Mouse (Mus musculus): Measurements from ENCODE around the gene Ttc13. TPM values are rescaled to one million over a fixed set of nuclear protein-coding genes. Genes with fewer than 3 reads are reported as not detected.

The Ttc13 gene
- polyA plus RNA-seq (2012; ENCODE audit: insufficient read depth, insufficient read length, missing spikeins): 30.6 and 33.5 TPM in 2 replicates

DNA sequence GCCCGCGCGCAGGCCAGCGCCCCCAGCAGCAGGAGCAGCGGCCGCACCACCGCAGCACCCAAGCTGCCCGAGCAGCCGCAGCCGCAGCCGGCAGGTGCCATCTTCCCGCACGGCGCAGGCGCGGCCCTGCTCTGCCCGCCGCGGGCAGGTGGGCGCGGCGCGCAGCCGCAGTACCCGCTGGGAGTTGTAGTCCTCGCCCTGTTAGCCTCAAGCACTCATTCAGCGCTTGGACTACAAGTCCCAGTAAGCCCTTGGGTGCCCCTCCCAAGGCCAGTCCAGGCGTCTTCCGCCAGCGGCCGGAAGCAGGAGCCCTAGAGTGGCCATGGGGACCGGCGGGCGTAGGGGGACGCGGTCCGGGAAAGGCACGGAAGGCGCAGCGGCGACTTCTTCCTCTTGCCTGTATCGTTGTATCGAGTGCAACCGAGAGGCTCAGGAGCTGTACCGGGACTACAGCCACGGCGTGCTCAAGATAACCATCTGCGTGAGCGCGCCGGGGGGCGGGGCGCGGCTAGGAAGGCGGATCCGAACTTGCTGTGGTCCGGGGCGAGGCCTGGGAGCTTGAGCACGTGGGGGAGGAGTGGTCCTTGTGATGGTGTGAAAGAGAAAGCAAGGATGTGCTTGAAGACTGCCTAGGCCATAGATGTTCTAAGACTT is at the start of gene Ttc13, which contains the start of gene Arv1:
Gene Ttc13 (minus strand): TSS at position 122 of the 654 bp plus-strand sequence.
Gene Arv1 (plus strand): TSS at position 278 of the 654 bp plus-strand sequence.
- no peak for TF ChIP-seq CTCF (IDR thresholded peaks at IDR 0.05; ENCODE audit: low read depth, low read length)
- no peak for TF ChIP-seq POLR2A (IDR thresholded peaks at IDR 0.05; ENCODE audit: borderline replicate concordance, low read depth, low read length)
- peaks cover 15% of the 10 kb centered on the region for H3K4me1 ChIP-seq (ENCODE audit: control insufficient read depth, insufficient read depth, low read length)
- H3K4me3 ChIP-seq (ENCODE audit: insufficient read depth, low read length): peak within 1 kb of the TSS; percentile 91
- peak within 1 kb of the TSS; percentile 59 for H3K27ac ChIP-seq (ENCODE audit: insufficient read depth, low read depth, low read length)

DNA sequence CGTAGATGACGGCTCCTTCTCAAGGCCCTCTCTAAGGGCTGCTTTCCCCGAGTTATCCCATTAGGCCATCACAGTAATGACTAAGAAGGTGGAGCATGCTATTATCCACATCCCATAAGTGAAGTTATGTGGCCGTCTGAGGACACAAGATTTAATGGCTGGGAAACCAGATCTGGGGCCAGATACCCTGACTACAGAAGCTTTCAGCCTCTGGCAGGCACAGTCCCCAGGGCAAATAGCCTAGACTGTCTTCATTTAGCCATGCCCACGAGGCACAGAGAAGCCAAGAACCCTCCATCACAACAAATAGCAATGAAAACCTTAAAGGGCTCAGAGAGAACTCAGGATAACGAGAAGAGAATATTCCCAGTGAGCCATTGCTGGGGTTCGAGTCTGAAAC is 41.3 kb upstream of the Ttc13 start:
- no peak for TF ChIP-seq CTCF (IDR thresholded peaks at IDR 0.05; ENCODE audit: low read depth, low read length)
- TF ChIP-seq POLR2A (IDR thresholded peaks at IDR 0.05; ENCODE audit: borderline replicate concordance, low read depth, low read length): no peak
- Histone ChIP-seq H3K27ac (ENCODE audit: insufficient read depth, low read depth, low read length) (no peak overlapping the region), H3K4me3 (ENCODE audit: insufficient read depth, low read length) (no peak overlapping the region), H3K4me1 (ENCODE audit: control insufficient read depth, insufficient read depth, low read length) (peaks cover 7% of the 10 kb centered on the region)

DNA sequence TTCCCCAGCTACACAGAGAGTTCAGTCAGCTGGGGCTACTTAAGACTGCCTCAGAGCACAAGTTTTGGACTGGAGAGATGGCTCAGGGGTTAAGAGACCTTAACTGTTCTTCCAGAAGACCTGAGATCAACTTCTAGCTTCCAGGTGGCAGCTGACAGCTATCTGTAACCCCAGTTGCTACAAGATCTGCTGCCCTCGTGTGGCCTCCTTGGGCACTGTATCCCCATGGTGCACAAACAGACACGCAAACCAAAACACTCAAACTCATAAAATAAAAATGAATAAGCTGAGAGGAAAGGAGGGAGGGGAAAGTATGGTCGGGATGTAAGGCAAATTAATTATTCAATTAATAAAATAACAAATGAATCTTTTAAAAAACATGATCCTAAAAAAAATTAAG is 36.8 kb upstream of the Ttc13 start:
- no peak overlapping the region for H3K4me3 ChIP-seq (ENCODE audit: insufficient read depth, low read length)
- no peak overlapping the region for H3K27ac ChIP-seq (ENCODE audit: insufficient read depth, low read depth, low read length)
- no peaks in the 10 kb centered on the region for H3K4me1 ChIP-seq (ENCODE audit: control insufficient read depth, insufficient read depth, low read length)
- no peak for TF ChIP-seq POLR2A (IDR thresholded peaks at IDR 0.05; ENCODE audit: borderline replicate concordance, low read depth, low read length)
- no peak for TF ChIP-seq CTCF (IDR thresholded peaks at IDR 0.05; ENCODE audit: low read depth, low read length)

DNA sequence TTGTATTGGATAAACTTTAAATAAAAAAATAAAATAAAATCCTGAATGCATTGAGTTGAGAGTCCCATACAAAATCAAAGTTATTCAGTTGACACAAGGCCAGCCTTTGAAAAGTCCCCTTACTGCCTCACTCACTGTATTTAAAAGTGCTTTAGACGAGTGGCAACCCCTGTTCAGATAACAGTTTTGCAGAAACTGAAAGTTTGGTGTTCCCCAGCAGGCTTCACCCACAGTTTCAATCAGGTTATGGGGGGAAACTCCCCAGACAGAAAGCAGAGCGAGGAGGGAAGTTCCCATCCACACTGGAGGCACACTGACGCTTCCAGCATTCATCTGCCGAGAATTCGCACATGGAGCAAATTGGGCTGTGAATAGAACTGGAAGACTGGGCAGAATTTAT is 34.8 kb upstream of the Ttc13 start:
- H3K4me1 ChIP-seq (ENCODE audit: control insufficient read depth, insufficient read depth, low read length): no peaks in the 10 kb centered on the region; the same call in 1 of the 2 replicates
- no peak overlapping the region for H3K27ac ChIP-seq (ENCODE audit: insufficient read depth, low read depth, low read length)
- H3K4me3 ChIP-seq (ENCODE audit: insufficient read depth, low read length): no peak overlapping the region
- TF ChIP-seq POLR2A (IDR thresholded peaks at IDR 0.05; ENCODE audit: borderline replicate concordance, low read depth, low read length) (no peak), CTCF (IDR thresholded peaks at IDR 0.05; ENCODE audit: low read depth, low read length) (no peak)

DNA sequence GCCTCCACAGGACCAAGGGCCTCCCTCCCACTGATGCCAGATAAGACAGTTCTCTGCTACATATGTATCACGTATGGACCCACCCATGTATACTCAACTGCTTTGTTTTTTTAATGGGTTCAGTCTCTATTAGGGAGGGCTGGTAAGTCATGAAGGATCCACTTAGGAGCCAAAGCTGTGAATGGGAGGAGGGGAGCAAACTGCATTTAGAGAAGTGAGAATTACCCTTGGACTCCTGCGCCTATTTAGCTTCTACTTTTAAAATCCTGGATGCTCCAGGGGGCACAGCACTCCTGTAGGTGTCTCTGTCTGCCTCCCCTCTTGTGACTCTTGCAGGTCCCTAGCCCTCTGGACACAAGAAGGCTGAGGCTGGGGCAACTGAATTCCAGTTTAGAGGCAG is 34.4 kb upstream of the Ttc13 start:
- no peak overlapping the region for H3K4me3 ChIP-seq (ENCODE audit: insufficient read depth, low read length)
- no peaks in the 10 kb centered on the region; the same call in 1 of the 2 replicates for H3K4me1 ChIP-seq (ENCODE audit: control insufficient read depth, insufficient read depth, low read length)
- no peak overlapping the region for H3K27ac ChIP-seq (ENCODE audit: insufficient read depth, low read depth, low read length)
- TF ChIP-seq CTCF (IDR thresholded peaks at IDR 0.05; ENCODE audit: low read depth, low read length): no peak
- TF ChIP-seq POLR2A (IDR thresholded peaks at IDR 0.05; ENCODE audit: borderline replicate concordance, low read depth, low read length): no peak

DNA sequence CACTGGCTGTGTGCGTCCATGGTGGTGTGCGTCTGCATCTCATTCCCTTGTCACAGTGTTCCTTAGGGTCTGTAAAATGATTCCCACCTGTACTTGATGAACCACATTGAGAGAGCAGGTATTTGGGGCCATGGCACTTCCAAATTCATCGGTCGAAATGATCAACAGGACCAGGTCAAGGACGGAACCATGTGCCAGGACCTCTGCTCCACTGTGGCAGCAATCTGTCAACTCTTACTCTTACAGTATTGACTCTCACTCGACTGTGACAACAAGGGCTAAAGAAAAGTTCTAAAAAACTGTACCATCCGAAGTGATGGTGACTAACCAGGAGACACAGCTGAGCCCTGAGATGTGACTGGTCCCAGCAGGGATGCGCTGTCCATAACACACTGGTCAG is 33.7 kb upstream of the Ttc13 start:
- TF ChIP-seq CTCF (IDR thresholded peaks at IDR 0.05; ENCODE audit: low read depth, low read length) (no peak), POLR2A (IDR thresholded peaks at IDR 0.05; ENCODE audit: borderline replicate concordance, low read depth, low read length) (no peak)
- no peaks in the 10 kb centered on the region; the same call in 1 of the 2 replicates for H3K4me1 ChIP-seq (ENCODE audit: control insufficient read depth, insufficient read depth, low read length)
- H3K27ac ChIP-seq (ENCODE audit: insufficient read depth, low read depth, low read length): no peak overlapping the region
- H3K4me3 ChIP-seq (ENCODE audit: insufficient read depth, low read length): no peak overlapping the region

DNA sequence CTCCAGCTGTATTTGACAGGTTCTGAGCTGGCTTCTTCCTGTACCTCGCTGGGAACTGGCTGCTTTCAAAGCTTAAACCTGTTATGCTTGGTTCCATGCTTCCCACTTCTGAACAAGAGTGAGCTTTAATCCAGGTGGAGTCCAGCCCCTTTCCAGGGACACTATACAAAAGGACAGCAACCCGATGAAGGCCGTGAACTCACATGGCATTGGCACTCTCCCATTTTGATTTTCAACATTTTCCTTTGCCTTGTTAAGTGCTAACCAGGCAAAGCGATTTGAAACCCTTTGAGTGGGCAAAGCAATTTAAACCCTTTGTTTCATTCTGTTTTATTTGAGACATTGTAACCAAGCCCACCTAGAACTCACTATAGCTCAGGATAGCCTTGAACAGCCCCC is 33.0 kb upstream of the Ttc13 start:
- Histone ChIP-seq H3K27ac (ENCODE audit: insufficient read depth, low read depth, low read length) (no peak overlapping the region), H3K4me3 (ENCODE audit: insufficient read depth, low read length) (no peak overlapping the region), H3K4me1 (ENCODE audit: control insufficient read depth, insufficient read depth, low read length) (no peaks in the 10 kb centered on the region; the same call in 1 of the 2 replicates)
- no peak for TF ChIP-seq CTCF (IDR thresholded peaks at IDR 0.05; ENCODE audit: low read depth, low read length)
- TF ChIP-seq POLR2A (IDR thresholded peaks at IDR 0.05; ENCODE audit: borderline replicate concordance, low read depth, low read length): no peak

DNA sequence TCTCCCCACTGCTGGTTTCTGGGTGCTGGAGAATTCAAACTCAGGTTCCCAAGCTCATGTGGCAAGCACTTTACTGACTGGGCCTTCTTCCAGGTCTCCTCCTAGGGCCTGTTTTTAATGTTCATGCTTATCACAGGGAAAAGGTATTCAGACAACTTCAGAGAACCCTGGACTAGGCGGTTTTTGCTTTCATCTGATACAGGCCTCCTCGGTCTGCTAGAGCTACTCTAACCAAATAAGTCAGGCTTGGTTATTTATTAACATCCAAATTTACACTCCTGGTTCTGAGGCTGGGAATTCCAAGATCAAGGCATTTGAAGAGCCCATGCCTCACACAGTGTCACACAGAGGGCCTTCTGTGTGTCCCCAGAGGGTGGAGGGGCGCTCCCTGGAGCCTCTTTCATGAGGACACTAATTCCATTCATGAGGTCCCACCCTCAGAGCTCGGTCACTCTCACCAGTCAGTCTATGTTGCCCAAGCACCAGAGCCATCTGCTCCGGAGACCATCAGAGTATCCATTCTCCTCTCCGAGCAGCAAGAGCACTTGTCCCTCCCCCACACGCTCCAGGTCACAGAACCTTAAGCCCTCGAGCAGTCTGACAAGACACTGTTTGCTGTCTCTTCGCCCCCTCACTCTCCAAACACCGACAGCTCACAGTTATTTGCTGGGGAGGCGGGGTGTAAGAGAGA is 32.5 kb upstream of the Ttc13 start:
- Histone ChIP-seq H3K27ac (ENCODE audit: insufficient read depth, low read depth, low read length) (no peak overlapping the region), H3K4me1 (ENCODE audit: control insufficient read depth, insufficient read depth, low read length) (no peaks in the 10 kb centered on the region; the same call in 1 of the 2 replicates), H3K4me3 (ENCODE audit: insufficient read depth, low read length) (no peak overlapping the region)
- TF ChIP-seq POLR2A (IDR thresholded peaks at IDR 0.05; ENCODE audit: borderline replicate concordance, low read depth, low read length): no peak
- TF ChIP-seq CTCF (IDR thresholded peaks at IDR 0.05; ENCODE audit: low read depth, low read length): no peak

DNA sequence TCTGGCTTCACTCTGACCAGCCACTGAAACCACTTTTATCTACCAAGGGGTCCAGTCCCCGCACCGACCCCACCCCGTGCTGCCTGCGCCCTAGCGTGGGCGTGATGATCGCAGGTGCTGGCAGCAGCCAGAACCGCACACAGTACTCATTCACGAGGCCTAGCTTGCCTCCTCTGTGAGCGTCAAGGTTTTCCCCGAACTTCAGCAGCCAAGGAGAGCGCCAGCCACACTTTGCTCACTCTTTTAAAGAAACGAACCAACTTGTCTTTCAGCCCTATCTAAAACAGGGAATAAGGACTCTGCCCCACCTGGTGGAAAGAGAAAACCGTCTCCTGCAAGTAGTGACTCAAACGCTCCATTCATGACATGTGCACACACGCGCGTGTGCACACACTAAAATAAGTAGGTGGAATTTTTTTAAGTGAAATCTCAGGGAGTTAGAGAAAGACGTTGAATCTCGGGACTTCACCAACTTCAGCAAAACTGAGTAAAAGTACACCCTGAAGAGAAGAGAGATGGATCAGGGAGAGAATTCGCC is 30.6 kb upstream of the Ttc13 start:
- TF ChIP-seq POLR2A (IDR thresholded peaks at IDR 0.05; ENCODE audit: borderline replicate concordance, low read depth, low read length) (no peak), CTCF (IDR thresholded peaks at IDR 0.05; ENCODE audit: low read depth, low read length) (no peak)
- Histone ChIP-seq H3K4me3 (ENCODE audit: insufficient read depth, low read length) (no peak overlapping the region), H3K4me1 (ENCODE audit: control insufficient read depth, insufficient read depth, low read length) (no peaks in the 10 kb centered on the region; the same call in 1 of the 2 replicates), H3K27ac (ENCODE audit: insufficient read depth, low read depth, low read length) (no peak overlapping the region)

DNA sequence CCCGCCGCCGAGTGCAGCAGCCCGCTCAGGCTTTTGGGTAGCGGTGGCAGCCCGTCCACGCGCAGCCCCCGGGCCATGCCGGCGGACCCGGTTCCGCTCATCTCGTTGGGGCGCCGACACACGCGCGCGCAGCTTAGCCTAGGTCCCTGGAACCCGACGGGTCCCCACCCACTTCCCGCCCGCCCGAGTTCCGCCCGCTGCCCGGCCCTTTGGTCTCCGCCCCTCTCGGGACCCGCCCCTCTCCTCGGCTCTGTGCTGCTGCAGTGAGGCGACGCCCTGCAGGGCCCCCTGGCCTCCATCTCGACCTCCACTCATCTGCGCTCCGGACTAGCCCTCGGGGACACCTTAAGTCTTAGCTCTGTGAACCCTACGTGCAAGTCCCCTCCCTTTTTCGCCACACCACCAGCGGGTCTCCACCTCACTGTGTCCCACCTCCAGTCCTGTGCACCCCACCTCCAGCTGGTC is 30.0 kb upstream of the Ttc13 start, which contains the start of gene Fam89a:
Gene Fam89a (minus strand): TSS at position 124 of the 465 bp plus-strand sequence.
- no peak for TF ChIP-seq POLR2A (IDR thresholded peaks at IDR 0.05; ENCODE audit: borderline replicate concordance, low read depth, low read length)
- TF ChIP-seq CTCF (IDR thresholded peaks at IDR 0.05; ENCODE audit: low read depth, low read length): no peak
- Histone ChIP-seq H3K4me1 (ENCODE audit: control insufficient read depth, insufficient read depth, low read length) (no peaks in the 10 kb centered on the region; the same call in 1 of the 2 replicates), H3K4me3 (ENCODE audit: insufficient read depth, low read length) (peak within 1 kb of the TSS; percentile 63), H3K27ac (ENCODE audit: insufficient read depth, low read depth, low read length) (no peak within 1 kb of the TSS)
